Mouse (Mus musculus) kidney, embryonic 14.5 days (tissue): ENCODE data around the gene Zim1. TPM values are rescaled to one million over a fixed set of nuclear protein-coding genes. Genes with fewer than 3 reads are reported as not detected.

Source experiments
- ATAC-seq: fragments of 200-750 bp; cut with Nextera tagmentation; 2 replicates; pipeline ENCODE4 v1.8.0; 2017; ENCODE audit warnings: moderate number of reproducible peaks, mild to moderate bottlenecking, moderate TSS enrichment, moderate library complexity; ENCODE audit not compliant: low FRiP score, low TSS enrichment
- H3K27ac ChIP-seq: fragments of 300-500 bp; sonication (generic); 2 replicates; pipeline ENCODE4 v1.5.1; 2014; ENCODE audit warnings: low read depth, mild to moderate bottlenecking, low read length, moderate library complexity, mixed read lengths
- H3K27me3 ChIP-seq: fragments of 300-500 bp; sonication (generic); 2 replicates; pipeline ENCODE4 v1.6.1; 2014; ENCODE audit warnings: mild to moderate bottlenecking, low read length; ENCODE audit not compliant: control insufficient read depth, insufficient read depth
- H3K36me3 ChIP-seq: fragments of 300-500 bp; sonication (generic); 2 replicates; pipeline ENCODE4 v1.6.1; 2014; ENCODE audit warnings: low read length, mixed read lengths; ENCODE audit not compliant: control insufficient read depth, insufficient read depth
- H3K4me1 ChIP-seq: fragments of 300-500 bp; sonication (generic); 2 replicates; pipeline ENCODE4 v1.6.1; 2014; ENCODE audit warnings: low read length, mixed read lengths; ENCODE audit not compliant: control insufficient read depth, insufficient read depth
- H3K4me2 ChIP-seq: fragments of 300-500 bp; sonication (generic); replicated peaks from 2 replicates; pipeline ENCODE4 v1.6.1; 2014; ENCODE audit warnings: low read depth, mild to moderate bottlenecking, low read length
- H3K4me3 ChIP-seq: fragments of 300-500 bp; sonication (generic); 2 replicates; pipeline ENCODE4 v1.5.1; 2014; ENCODE audit warnings: mild to moderate bottlenecking, low read length
- H3K9ac ChIP-seq: fragments of 300-500 bp; sonication (generic); 2 replicates; pipeline ENCODE4 v1.6.1; 2014; ENCODE audit warnings: low read depth, mild to moderate bottlenecking, low read length, moderate library complexity
- H3K9me3 ChIP-seq: fragments of 300-500 bp; sonication (generic); 2 replicates; pipeline ENCODE4 v1.6.1; 2016; ENCODE audit warnings: low read length; ENCODE audit not compliant: control insufficient read depth
- WGBS: fragments of 180-500 bp; shearing (Covaris S2); extraction: QIAGEN DNeasy Blood & Tissue Kit; methylation state at CpG from one replicate; pipeline ENCODE4 v1.1.7; 2014; 5-methylcytosine and 5-hydroxymethylcytosine counted together
- polyA plus RNA-seq: library from polyadenylated mRNA; unstranded; fragments of >200 nt; fragmentation: Nextera tagmentation; extraction: Ambion mirVana; gene quantifications from 2 replicates; pipeline ENCODE4 v1.2.1, GENCODE M21; 2014

The Zim1 gene
- polyA plus RNA-seq, 1 experiment from 2014 or later: 4.7 TPM

GRCm38 (mm10) chr7:6635831-6636230 lies 60.4 kb downstream of the Zim1 start:
- Histone ChIP-seq H3K9me3 (peaks cover 3% of the 10 kb centered on the region; the same call in 1 of the 2 replicates), H3K27ac (no peak overlapping the region), H3K4me1 (no peaks in the 10 kb centered on the region), H3K27me3 (no peaks in the 10 kb centered on the region), H3K9ac (no peak overlapping the region), H3K36me3 (no peaks in the 10 kb centered on the region), H3K4me3 (no peak overlapping the region), H3K4me2 (no peak overlapping the region)
- no peak for ATAC-seq
- 68% methylated on average over 3 of the region's 3 CpGs for WGBS

Other genes with a start within 250 kb of the Zim1 start
- gene Olfr1336, start 240.3 kb downstream of the Zim1 start, polyA plus RNA-seq: not detected in 2 replicates
- not detected in 2 replicates for gene Olfr1346, start 229.3 kb downstream of the Zim1 start, polyA plus RNA-seq
- gene Olfr5, start 209.5 kb downstream of the Zim1 start, polyA plus RNA-seq: not detected in 2 replicates
- gene Olfr1347, start 196.7 kb downstream of the Zim1 start, polyA plus RNA-seq: not detected in 2 replicates
- not detected in 2 replicates for gene Olfr1348, start 187.7 kb downstream of the Zim1 start, polyA plus RNA-seq
- not detected in 2 replicates for gene Olfr1349, start 173.5 kb downstream of the Zim1 start, polyA plus RNA-seq
- not detected in 2 replicates for gene Olfr1350, start 131.6 kb downstream of the Zim1 start, polyA plus RNA-seq
- gene Peg3, start 34.0 kb upstream of the Zim1 start, polyA plus RNA-seq: 111 and 222 TPM in 2 replicates
- gene Usp29, start 34.1 kb upstream of the Zim1 start, polyA plus RNA-seq: 9.3 and 9.5 TPM in 2 replicates